Mouse (Mus musculus) liver, embryonic 14.5 days (tissue): ENCODE measurements at regions not wholly inside any gene's neighbourhood (a gene's known extent, or its start where the extent isn't known, plus 50 kb on each side); places are given as distances from the start of the nearest gene placed in this dataset.

ENCODE experiments used
- ATAC-seq: fragments of 200-750 bp; cut with Nextera tagmentation; 2 replicates; pipeline ENCODE4 v1.8.0; 2017; ENCODE audit warnings: moderate number of reproducible peaks, mild to moderate bottlenecking, moderate library complexity; ENCODE audit not compliant: insufficient read depth
- DNase-seq, 3 experiments: peaks; one replicate each; pipeline ENCODE4 v3.0.0-alpha.2; 2012 to 2013; ENCODE audit warnings: low read depth in 3 of 3, low spot score in 3 of 3
- H3K27ac ChIP-seq: fragments of 300-500 bp; sonication (generic); 2 replicates; pipeline ENCODE4 v1.5.1; 2014; ENCODE audit warnings: moderate library complexity, mild to moderate bottlenecking, control low read depth, inconsistent platforms
- H3K27me3 ChIP-seq: fragments of 300-500 bp; sonication (generic); 2 replicates; pipeline ENCODE4 v1.6.1; 2014; ENCODE audit warnings: mild to moderate bottlenecking, low read length, moderate library complexity; ENCODE audit not compliant: control insufficient read depth, insufficient read depth
- H3K36me3 ChIP-seq: fragments of 300-500 bp; sonication (generic); replicated peaks from 2 replicates; pipeline ENCODE4 v1.6.1; 2014; ENCODE audit warnings: low read depth; ENCODE audit not compliant: control insufficient read depth, insufficient read depth
- H3K4me1 ChIP-seq, 2 experiments: fragments of 200-500 bp in 1 of 2; fragments of 300-500 bp in 1 of 2; sonication (generic) in 1 of 2; replicated peaks; 2 replicates each; pipeline ENCODE4 v1.6.1; 2012 to 2014; ENCODE audit warnings: antibody characterized with exemption in 1 of 2, inconsistent platforms in 1 of 2, low read length in 1 of 2; ENCODE audit not compliant: control insufficient read depth in 2 of 2, insufficient read depth in 2 of 2
- H3K4me2 ChIP-seq: fragments of 300-500 bp; sonication (generic); 2 replicates; pipeline ENCODE4 v1.6.1; 2014; ENCODE audit warnings: low read depth, mild to moderate bottlenecking, control low read depth, moderate library complexity
- H3K4me3 ChIP-seq, 2 experiments: fragments of 200-500 bp in 1 of 2; fragments of 300-500 bp in 1 of 2; sonication (generic) in 1 of 2; 2 replicates each; pipeline ENCODE4 v1.5.1; 2012 to 2014; ENCODE audit warnings: low read depth in 2 of 2, low read length in 2 of 2, mild to moderate bottlenecking in 2 of 2, control low read depth in 1 of 2, inconsistent platforms in 1 of 2, moderate library complexity in 1 of 2; ENCODE audit not compliant: insufficient read depth in 1 of 2
- H3K9ac ChIP-seq: fragments of 300-500 bp; sonication (generic); replicated peaks from 2 replicates; pipeline ENCODE4 v1.6.1; 2014; ENCODE audit warnings: mild to moderate bottlenecking, control low read depth, moderate library complexity
- H3K9me3 ChIP-seq: fragments of 300-500 bp; sonication (generic); 2 replicates; pipeline ENCODE4 v1.6.1; 2016; ENCODE audit warnings: low read length, mixed read lengths; ENCODE audit not compliant: control insufficient read depth
- CTCF ChIP-seq: IDR thresholded peaks from 2 replicates; pipeline ENCODE4 v1.5.1; 2016; ENCODE audit warnings: antibody characterized with exemption, low read depth, control low read depth
- EP300 ChIP-seq: IDR thresholded peaks from 2 replicates; pipeline ENCODE4 v1.6.1; 2016; ENCODE audit warnings: antibody characterized with exemption, low read depth
- WGBS: fragments of 180-500 bp; shearing (Covaris S2); extraction: QIAGEN DNeasy Blood & Tissue Kit; methylation state at CpG from one replicate; pipeline ENCODE4 v1.1.7; 2014; ENCODE audit not compliant: insufficient replicate concordance; 5-methylcytosine and 5-hydroxymethylcytosine counted together

- Histone ChIP-seq H3K4me2 (no peak overlapping the region), H3K9me3 (no peaks in the 10 kb centered on the region), H3K27ac (no peak overlapping the region), H3K4me3 (no peak overlapping the region), H3K36me3 (no peaks in the 10 kb centered on the region), H3K9ac (no peak overlapping the region), H3K4me1 (no peaks in the 10 kb centered on the region), H3K27me3 (no peaks in the 10 kb centered on the region)
- no peak for TF ChIP-seq CTCF
- TF ChIP-seq EP300: no peak
- DNase-seq (no peak), ATAC-seq (no peak)
- whole genome bisulfite sequencing: 43% methylated on average over 2 of the region's 2 CpGs
Measured at GRCm38 (mm10) chr5:39145658-39146057, 269.0 kb upstream of the Clnk start.

- WGBS: 69% methylated on average over 10 of the region's 10 CpGs
- DNase-seq: no peak
Measured at GRCm38 (mm10) chr5:39144225-39144624, 267.6 kb upstream of the Clnk start.

DNA sequence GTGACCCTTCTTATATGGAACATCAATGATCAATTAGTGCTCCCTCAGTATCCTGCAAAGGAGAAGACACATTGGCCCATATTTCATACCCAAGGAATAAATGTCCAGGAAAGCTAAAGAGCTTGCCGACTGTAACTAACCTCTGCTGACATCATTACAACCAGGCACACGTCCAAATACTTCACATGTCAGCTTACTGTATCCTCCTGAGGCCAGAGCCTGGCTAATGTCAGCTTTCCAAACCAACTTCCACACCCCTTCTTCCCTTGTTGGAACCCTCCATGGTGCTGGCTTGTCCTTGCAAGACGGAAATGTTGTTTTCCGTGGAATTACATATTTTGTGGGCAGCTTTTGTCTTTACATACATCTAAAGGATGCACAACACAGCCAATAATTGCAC is 267.0 kb upstream of the Clnk start:
- Histone ChIP-seq H3K9ac (no peak overlapping the region), H3K4me3 (no peak overlapping the region), H3K27ac (no peak overlapping the region), H3K36me3 (no peaks in the 10 kb centered on the region), H3K27me3 (no peaks in the 10 kb centered on the region), H3K9me3 (no peaks in the 10 kb centered on the region), H3K4me1 (no peaks in the 10 kb centered on the region), H3K4me2 (no peak overlapping the region)
- WGBS: 43% methylated on average over 4 of the region's 4 CpGs
- no peak for TF ChIP-seq CTCF
- no peak for TF ChIP-seq EP300
- ATAC-seq (no peak), DNase-seq (no peak)

More at GRCm38 (mm10) chr5:39144225-39144624, 267.6 kb upstream of the Clnk start:
- TF ChIP-seq EP300: no peak
- TF ChIP-seq CTCF: no peak
- Histone ChIP-seq H3K9ac (no peak overlapping the region), H3K4me1 (no peaks in the 10 kb centered on the region), H3K27me3 (no peaks in the 10 kb centered on the region), H3K9me3 (no peaks in the 10 kb centered on the region), H3K27ac (no peak overlapping the region), H3K4me3 (no peak overlapping the region), H3K36me3 (no peaks in the 10 kb centered on the region), H3K4me2 (no peak overlapping the region)
- no peak for ATAC-seq

- ATAC-seq (no peak), DNase-seq (no peak)
- H3K27ac ChIP-seq: no peak overlapping the region
- no peaks in the 10 kb centered on the region for H3K9me3 ChIP-seq
- no peak for TF ChIP-seq EP300
- TF ChIP-seq CTCF: no peak
- no peak overlapping the region for H3K4me3 ChIP-seq
- H3K36me3 ChIP-seq: no peaks in the 10 kb centered on the region
- no peak overlapping the region for H3K9ac ChIP-seq
- no peak overlapping the region for H3K4me2 ChIP-seq
- no peaks in the 10 kb centered on the region for H3K4me1 ChIP-seq
- no peaks in the 10 kb centered on the region for H3K27me3 ChIP-seq
- 66% methylated on average over 3 of the region's 3 CpGs for WGBS
Measured at GRCm38 (mm10) chr5:39138375-39138774, 261.8 kb upstream of the Clnk start.

DNA sequence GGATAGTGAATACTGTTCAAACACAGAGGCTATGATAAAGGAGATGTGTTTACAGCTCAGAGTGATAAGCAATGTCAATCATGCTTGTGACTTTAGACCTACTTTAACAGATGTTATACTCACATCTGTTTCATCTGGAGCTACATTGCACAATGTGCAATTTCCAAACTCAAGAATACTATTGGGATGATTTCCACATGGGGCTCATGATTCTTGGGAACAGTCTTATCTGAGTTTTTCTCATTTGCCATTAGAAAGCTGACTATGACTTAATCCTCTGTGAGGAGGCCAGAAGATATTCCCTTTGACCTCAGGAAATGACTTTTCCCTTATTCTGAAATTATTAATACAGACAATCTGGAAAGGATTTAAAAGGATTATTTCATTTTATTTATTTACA is 252.3 kb upstream of the Clnk start:
- Histone ChIP-seq H3K27ac (no peak overlapping the region), H3K4me2 (no peak overlapping the region), H3K4me3 (no peak overlapping the region), H3K9ac (no peak overlapping the region), H3K4me1 (no peaks in the 10 kb centered on the region), H3K27me3 (no peaks in the 10 kb centered on the region), H3K36me3 (no peaks in the 10 kb centered on the region), H3K9me3 (no peaks in the 10 kb centered on the region)
- ATAC-seq (no peak), DNase-seq (no peak)
- TF ChIP-seq CTCF: no peak
- TF ChIP-seq EP300: no peak
